Mouse (Mus musculus) lung, postnatal 0 days (tissue): ENCODE measurements around the gene Glt8d2. TPM values are rescaled to one million over a fixed set of nuclear protein-coding genes. Genes with fewer than 3 reads are reported as not detected.

Experiments used
- ATAC-seq: fragments of 200-750 bp; cut with Nextera tagmentation; 2 replicates; pipeline ENCODE4 v1.8.0; 2017; ENCODE audit warnings: moderate library complexity
- DNase-seq: peaks from one replicate; pipeline ENCODE4 v3.0.0-alpha.2; 2016; ENCODE audit warnings: low spot score
- H3K27ac ChIP-seq: fragments of 300-500 bp; sonication (generic); 2 replicates; pipeline ENCODE4 v1.5.1; 2014; ENCODE audit warnings: antibody characterized with exemption, mild to moderate bottlenecking, low read length, mixed read lengths
- H3K27me3 ChIP-seq: fragments of 300-500 bp; sonication (generic); replicated peaks from 2 replicates; pipeline ENCODE4 v1.6.1; 2014; ENCODE audit warnings: low read length, mixed read lengths; ENCODE audit not compliant: insufficient read depth
- H3K36me3 ChIP-seq: fragments of 300-500 bp; sonication (generic); 2 replicates; pipeline ENCODE4 v1.6.1; 2014; ENCODE audit warnings: low read length, mixed read lengths; ENCODE audit not compliant: insufficient read depth
- H3K4me1 ChIP-seq: fragments of 300-500 bp; sonication (generic); 2 replicates; pipeline ENCODE4 v1.6.1; 2014; ENCODE audit warnings: antibody characterized with exemption, low read depth, low read length, mixed read lengths; ENCODE audit not compliant: insufficient read depth
- H3K4me2 ChIP-seq: fragments of 300-500 bp; sonication (generic); replicated peaks from 2 replicates; pipeline ENCODE4 v1.6.1; 2014; ENCODE audit warnings: low read depth, mild to moderate bottlenecking, low read length, moderate library complexity, mixed read lengths
- H3K4me3 ChIP-seq: fragments of 300-500 bp; sonication (generic); 2 replicates; pipeline ENCODE4 v1.5.1; 2014; ENCODE audit warnings: low read depth, low read length
- H3K9ac ChIP-seq: fragments of 300-500 bp; sonication (generic); replicated peaks from 2 replicates; pipeline ENCODE4 v1.6.1; 2014; ENCODE audit warnings: low read depth, mild to moderate bottlenecking
- H3K9me3 ChIP-seq: fragments of 300-500 bp; sonication (generic); 2 replicates; pipeline ENCODE4 v1.6.1; 2016; ENCODE audit warnings: low read length, mixed read lengths
- CTCF ChIP-seq: IDR thresholded peaks from 2 replicates; pipeline ENCODE4 v1.5.1; 2016; ENCODE audit warnings: antibody characterized with exemption, mild to moderate bottlenecking
- EP300 ChIP-seq: IDR thresholded peaks from 2 replicates; pipeline ENCODE4 v1.6.1; 2016; ENCODE audit warnings: antibody characterized with exemption, mild to moderate bottlenecking, control low read depth
- WGBS: fragments of 180-500 bp; shearing (Covaris S2); extraction: QIAGEN DNeasy Blood & Tissue Kit; methylation state at CpG from one replicate; pipeline ENCODE4 v1.1.7; 2014; 5-methylcytosine and 5-hydroxymethylcytosine counted together
- polyA plus RNA-seq: library from polyadenylated mRNA; unstranded; fragments of >200 nt; fragmentation: Nextera tagmentation; extraction: Ambion mirVana; gene quantifications from 2 replicates; pipeline ENCODE4 v1.2.1, GENCODE M21; 2015

The Glt8d2 gene
- 2.4 and 3.4 TPM in 2 replicates for polyA plus RNA-seq

- no peaks in the 10 kb centered on the region for H3K27me3 ChIP-seq
- peak within 1 kb of the TSS; percentile 38 for H3K4me2 ChIP-seq
- no peaks in the 10 kb centered on the region for H3K4me1 ChIP-seq
- H3K36me3 ChIP-seq: no peaks in the 10 kb centered on the region
- DNase-seq (peak; percentile 52), ATAC-seq (peak; percentile 65)
- 3% methylated on average over 14 of the region's 14 CpGs for whole genome bisulfite sequencing
- H3K9me3 ChIP-seq: no peaks in the 10 kb centered on the region
- H3K27ac ChIP-seq: 0 out of 2 replicates have a peak within 1 kb of the TSS, but pooled peaks have one; percentile 14
- no peak within 1 kb of the TSS for H3K4me3 ChIP-seq
- TF ChIP-seq EP300 (no peak), CTCF (no peak)
- no peak within 1 kb of the TSS for H3K9ac ChIP-seq
Measured at GRCm38 (mm10) chr10:82690494-82690893, at the start of gene Glt8d2. Gene Glt8d2 (minus strand): TSS chr10:82690650.

GRCm38 (mm10) chr10:82699296-82699941, 9.0 kb upstream of the Glt8d2 start:
- DNase-seq: peak; percentile 57

GRCm38 (mm10) chr10:82698712-82699261, 8.3 kb upstream of the Glt8d2 start:
- H3K27ac ChIP-seq: peak overlapping the region; percentile 71
- no peaks in the 10 kb centered on the region for H3K36me3 ChIP-seq
- no peaks in the 10 kb centered on the region for H3K27me3 ChIP-seq
- H3K4me1 ChIP-seq: peaks cover 2% of the 10 kb centered on the region; the same call in 1 of the 2 replicates
- H3K4me3 ChIP-seq: peak overlapping the region; percentile 96
- TF ChIP-seq CTCF (no peak), EP300 (no peak)
- H3K9me3 ChIP-seq: no peaks in the 10 kb centered on the region
- peak overlapping the region; percentile 74 for H3K9ac ChIP-seq
- 1% methylated on average over 30 of the region's 42 CpGs for WGBS
- ATAC-seq (peak; percentile 96), DNase-seq (peak; percentile 91)
- H3K4me2 ChIP-seq: peak overlapping the region; percentile 79

More at GRCm38 (mm10) chr10:82699296-82699941, 9.0 kb upstream of the Glt8d2 start:
- Histone ChIP-seq H3K4me1 (peaks cover 2% of the 10 kb centered on the region; the same call in 1 of the 2 replicates), H3K27ac (peak overlapping the region; percentile 71), H3K36me3 (no peaks in the 10 kb centered on the region), H3K4me3 (peak overlapping the region; percentile 96), H3K9me3 (no peaks in the 10 kb centered on the region), H3K9ac (peak overlapping the region; percentile 74), H3K4me2 (peak overlapping the region; percentile 79), H3K27me3 (no peaks in the 10 kb centered on the region)
- 1% methylated on average over 52 of the region's 59 CpGs for WGBS
- TF ChIP-seq CTCF (no peak), EP300 (no peak)
- peak; percentile 63 for ATAC-seq

- peak; percentile 47 for ATAC-seq
Measured at GRCm38 (mm10) chr10:82697305-82697898, 7.0 kb upstream of the Glt8d2 start.

DNA sequence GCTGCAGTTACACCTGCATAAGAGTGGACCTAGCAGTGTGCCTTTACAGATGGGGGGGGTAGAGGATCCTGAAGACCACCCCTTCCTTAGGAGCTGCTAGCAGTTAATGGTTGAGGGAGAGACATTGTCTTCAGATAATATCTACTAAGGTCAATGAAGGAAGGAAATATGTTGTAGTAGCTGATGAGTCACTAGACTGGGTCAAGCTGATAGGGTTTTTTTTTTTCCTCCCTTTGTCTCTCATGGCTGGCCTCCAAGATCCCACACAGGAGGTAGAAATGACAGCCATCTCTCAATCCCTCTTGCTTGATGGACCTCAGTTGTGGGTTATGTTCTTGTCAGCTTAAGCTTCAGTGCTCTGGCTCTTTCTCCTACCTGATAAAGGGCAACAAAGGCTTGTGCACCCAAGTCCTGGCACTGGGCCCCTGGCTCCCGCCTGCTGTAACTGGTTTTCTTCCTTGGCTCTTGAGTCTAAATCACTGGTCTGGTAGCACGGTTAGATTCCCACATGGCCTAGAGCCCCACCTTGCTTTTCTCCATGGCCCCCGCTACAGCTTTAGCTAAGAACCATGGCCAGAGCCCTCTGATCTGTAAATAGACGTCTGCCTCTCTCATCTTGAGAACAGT, 6.1 kb upstream of the Glt8d2 start:
- TF ChIP-seq CTCF: no peak
- peak; percentile 79 for TF ChIP-seq EP300
- peaks cover 2% of the 10 kb centered on the region; the same call in 1 of the 2 replicates for H3K4me1 ChIP-seq
- H3K27ac ChIP-seq: no peak overlapping the region
- H3K4me3 ChIP-seq: no peak overlapping the region
- peak; percentile 48 for DNase-seq
- no peaks in the 10 kb centered on the region for H3K27me3 ChIP-seq
- no peak overlapping the region for H3K4me2 ChIP-seq
- no peaks in the 10 kb centered on the region for H3K36me3 ChIP-seq
- no peak for ATAC-seq
- H3K9me3 ChIP-seq: no peaks in the 10 kb centered on the region
- no peak overlapping the region for H3K9ac ChIP-seq
- 52% methylated on average over 4 of the region's 4 CpGs for WGBS

More at GRCm38 (mm10) chr10:82697305-82697898, 7.0 kb upstream of the Glt8d2 start:
- WGBS: 64% methylated on average over 3 of the region's 3 CpGs
- Histone ChIP-seq H3K4me3 (no peak overlapping the region), H3K27me3 (no peaks in the 10 kb centered on the region), H3K27ac (no peak overlapping the region), H3K9me3 (no peaks in the 10 kb centered on the region), H3K4me1 (peaks cover 2% of the 10 kb centered on the region; the same call in 1 of the 2 replicates), H3K4me2 (no peak overlapping the region), H3K36me3 (no peaks in the 10 kb centered on the region), H3K9ac (no peak overlapping the region)
- no peak for TF ChIP-seq CTCF
- TF ChIP-seq EP300: no peak
- peak; percentile 87 for DNase-seq

- peak; percentile 11 for DNase-seq
- Histone ChIP-seq H3K9me3 (no peaks in the 10 kb centered on the region), H3K4me1 (peaks cover 2% of the 10 kb centered on the region; the same call in 1 of the 2 replicates), H3K27ac (no peak within 1 kb of the TSS), H3K36me3 (no peaks in the 10 kb centered on the region), H3K9ac (no peak within 1 kb of the TSS), H3K27me3 (no peaks in the 10 kb centered on the region), H3K4me3 (no peak within 1 kb of the TSS), H3K4me2 (no peak within 1 kb of the TSS)
- no peak for ATAC-seq
- TF ChIP-seq EP300 (no peak), CTCF (no peak)
- WGBS: 48% methylated on average over 5 of the region's 5 CpGs
Measured at GRCm38 (mm10) chr10:82695956-82696355, 5.5 kb upstream of the Glt8d2 start, which contains the start of gene Hcfc2. Gene Hcfc2 (plus strand): TSS chr10:82696160.
